Mouse (Mus musculus): Measurements from ENCODE around the gene Nek4. TPM values are rescaled to one million over a fixed set of nuclear protein-coding genes. Genes with fewer than 3 reads are reported as not detected.

The Nek4 gene
- polyA plus RNA-seq, 1 experiment from 2014 or later = 13.8 TPM

- H3K9ac ChIP-seq = no peak within 1 kb of the TSS
- H3K4me3 ChIP-seq (replicated peaks) = no peak within 1 kb of the TSS
- H3K36me3 ChIP-seq = no peaks in the 10 kb centered on the region
- H3K27me3 ChIP-seq = no peaks in the 10 kb centered on the region
- no peak within 1 kb of the TSS for H3K4me2 ChIP-seq (replicated peaks)
- H3K4me1 ChIP-seq = no peaks in the 10 kb centered on the region
- no peak for ATAC-seq (ENCODE audit: insufficient number of reproducible peaks, low FRiP score, low TSS enrichment, low read depth)
- WGBS = 70% methylated on average over 6 of the region's 6 CpGs
- no peaks in the 10 kb centered on the region for H3K9me3 ChIP-seq (replicated peaks)
- no peak within 1 kb of the TSS for H3K27ac ChIP-seq (replicated peaks)
Observed at GRCm38 (mm10) chr14:30923375-30924105, 27.6 kb upstream of the Nek4 start, which contains the start of gene Itih3. Itih3 (minus strand) TSS chr14:30923760.

GRCm38 (mm10) chr14:30925492-30925891 lies 25.7 kb upstream of the Nek4 start:
- no peaks in the 10 kb centered on the region for H3K36me3 ChIP-seq
- H3K27me3 ChIP-seq = no peaks in the 10 kb centered on the region
- no peak for ATAC-seq (ENCODE audit: insufficient number of reproducible peaks, low FRiP score, low TSS enrichment, low read depth)
- no peak overlapping the region for H3K4me2 ChIP-seq (replicated peaks)
- no peak overlapping the region for H3K9ac ChIP-seq
- no peaks in the 10 kb centered on the region for H3K4me1 ChIP-seq
- 87% methylated on average over 3 of the region's 3 CpGs for WGBS
- H3K4me3 ChIP-seq (replicated peaks) = no peak overlapping the region
- no peaks in the 10 kb centered on the region for H3K9me3 ChIP-seq (replicated peaks)
- H3K27ac ChIP-seq (replicated peaks) = no peak overlapping the region

GRCm38 (mm10) chr14:30930386-30930785 lies 20.8 kb upstream of the Nek4 start:
- WGBS = 90% methylated on average over 4 of the region's 4 CpGs
- no peak overlapping the region for H3K4me2 ChIP-seq (replicated peaks)
- no peaks in the 10 kb centered on the region for H3K4me1 ChIP-seq
- no peaks in the 10 kb centered on the region for H3K36me3 ChIP-seq
- ATAC-seq (ENCODE audit: insufficient number of reproducible peaks, low FRiP score, low TSS enrichment, low read depth) = no peak
- H3K4me3 ChIP-seq (replicated peaks) = no peak overlapping the region
- H3K27me3 ChIP-seq = no peaks in the 10 kb centered on the region
- no peak overlapping the region for H3K27ac ChIP-seq (replicated peaks)
- H3K9ac ChIP-seq = no peak overlapping the region
- no peaks in the 10 kb centered on the region for H3K9me3 ChIP-seq (replicated peaks)

GRCm38 (mm10) chr14:30933351-30933750 lies 17.8 kb upstream of the Nek4 start:
- ATAC-seq (ENCODE audit: insufficient number of reproducible peaks, low FRiP score, low TSS enrichment, low read depth) = no peak
- Histone ChIP-seq H3K27ac (replicated peaks) (no peak overlapping the region), H3K9ac (no peak overlapping the region), H3K4me2 (replicated peaks) (no peak overlapping the region), H3K9me3 (replicated peaks) (no peaks in the 10 kb centered on the region), H3K36me3 (no peaks in the 10 kb centered on the region), H3K27me3 (no peaks in the 10 kb centered on the region), H3K4me1 (no peaks in the 10 kb centered on the region), H3K4me3 (replicated peaks) (no peak overlapping the region)
- 81% methylated on average over 9 of the region's 9 CpGs for WGBS

GRCm38 (mm10) chr14:30942254-30942653 lies 8.9 kb upstream of the Nek4 start:
- 94% methylated on average over 4 of the region's 4 CpGs for WGBS
- no peaks in the 10 kb centered on the region for H3K4me1 ChIP-seq
- H3K9me3 ChIP-seq (replicated peaks) = no peaks in the 10 kb centered on the region
- no peak overlapping the region for H3K27ac ChIP-seq (replicated peaks)
- no peak overlapping the region for H3K9ac ChIP-seq
- no peak overlapping the region for H3K4me3 ChIP-seq (replicated peaks)
- ATAC-seq (ENCODE audit: insufficient number of reproducible peaks, low FRiP score, low TSS enrichment, low read depth) = no peak
- H3K27me3 ChIP-seq = no peaks in the 10 kb centered on the region
- no peak overlapping the region for H3K4me2 ChIP-seq (replicated peaks)
- H3K36me3 ChIP-seq = no peaks in the 10 kb centered on the region

GRCm38 (mm10) chr14:30943038-30943437 lies 8.1 kb upstream of the Nek4 start, which contains the start of gene Itih1:
Itih1 (minus strand) TSS chr14:30943289.
- Histone ChIP-seq H3K27ac (replicated peaks) (no peak within 1 kb of the TSS), H3K4me3 (replicated peaks) (no peak within 1 kb of the TSS), H3K27me3 (no peaks in the 10 kb centered on the region), H3K9ac (no peak within 1 kb of the TSS), H3K36me3 (no peaks in the 10 kb centered on the region), H3K4me2 (replicated peaks) (no peak within 1 kb of the TSS), H3K4me1 (no peaks in the 10 kb centered on the region), H3K9me3 (replicated peaks) (no peaks in the 10 kb centered on the region)
- 88% methylated on average over 7 of the region's 7 CpGs for WGBS
- ATAC-seq (ENCODE audit: insufficient number of reproducible peaks, low FRiP score, low TSS enrichment, low read depth) = no peak

- H3K36me3 ChIP-seq = no peaks in the 10 kb centered on the region
- no peak overlapping the region for H3K27ac ChIP-seq (replicated peaks)
- H3K4me2 ChIP-seq (replicated peaks) = no peak overlapping the region
- WGBS = 67% methylated on average over 11 of the region's 11 CpGs
- H3K4me1 ChIP-seq = no peaks in the 10 kb centered on the region
- no peaks in the 10 kb centered on the region for H3K9me3 ChIP-seq (replicated peaks)
- no peak overlapping the region for H3K4me3 ChIP-seq (replicated peaks)
- ATAC-seq (ENCODE audit: insufficient number of reproducible peaks, low FRiP score, low TSS enrichment, low read depth) = no peak
- no peaks in the 10 kb centered on the region for H3K27me3 ChIP-seq
- no peak overlapping the region for H3K9ac ChIP-seq
Observed at GRCm38 (mm10) chr14:30943860-30944674, 7.1 kb upstream of the Nek4 start.

GRCm38 (mm10) chr14:30944745-30945144 lies 6.4 kb upstream of the Nek4 start:
- Histone ChIP-seq H3K4me3 (replicated peaks) (no peak overlapping the region), H3K9ac (no peak overlapping the region), H3K4me1 (no peaks in the 10 kb centered on the region), H3K36me3 (no peaks in the 10 kb centered on the region), H3K27me3 (no peaks in the 10 kb centered on the region), H3K27ac (replicated peaks) (no peak overlapping the region), H3K9me3 (replicated peaks) (no peaks in the 10 kb centered on the region), H3K4me2 (replicated peaks) (no peak overlapping the region)
- WGBS = 71% methylated on average over 2 of the region's 2 CpGs
- ATAC-seq (ENCODE audit: insufficient number of reproducible peaks, low FRiP score, low TSS enrichment, low read depth) = no peak

- Histone ChIP-seq H3K4me1 (peaks cover 10% of the 10 kb centered on the region), H3K27me3 (no peaks in the 10 kb centered on the region), H3K9me3 (replicated peaks) (no peaks in the 10 kb centered on the region), H3K9ac (no peak overlapping the region), H3K4me2 (replicated peaks) (no peak overlapping the region), H3K4me3 (replicated peaks) (no peak overlapping the region), H3K36me3 (no peaks in the 10 kb centered on the region), H3K27ac (replicated peaks) (no peak overlapping the region)
- ATAC-seq (ENCODE audit: insufficient number of reproducible peaks, low FRiP score, low TSS enrichment, low read depth) = no peak
- 95% methylated on average over 10 of the region's 10 CpGs for WGBS
Observed at GRCm38 (mm10) chr14:30949986-30950385, 1.2 kb upstream of the Nek4 start.

GRCm38 (mm10) chr14:30958517-30958916 lies 7.3 kb downstream of the Nek4 start:
- H3K4me3 ChIP-seq (replicated peaks) = no peak overlapping the region
- H3K9ac ChIP-seq = no peak overlapping the region
- 0 out of 2 replicates have a peak, but pooled peaks cover 5% of the 10 kb centered on the region for H3K36me3 ChIP-seq
- no peak for ATAC-seq (ENCODE audit: insufficient number of reproducible peaks, low FRiP score, low TSS enrichment, low read depth)
- 69% methylated on average over 2 of the region's 2 CpGs for WGBS
- H3K9me3 ChIP-seq (replicated peaks) = no peaks in the 10 kb centered on the region
- no peaks in the 10 kb centered on the region for H3K4me1 ChIP-seq
- H3K27ac ChIP-seq (replicated peaks) = no peak overlapping the region
- H3K4me2 ChIP-seq (replicated peaks) = no peak overlapping the region
- no peaks in the 10 kb centered on the region for H3K27me3 ChIP-seq

GRCm38 (mm10) chr14:30959031-30959430 lies 7.9 kb downstream of the Nek4 start:
- 94% methylated on average over 4 of the region's 4 CpGs for WGBS
- no peaks in the 10 kb centered on the region for H3K9me3 ChIP-seq (replicated peaks)
- no peak overlapping the region for H3K27ac ChIP-seq (replicated peaks)
- no peaks in the 10 kb centered on the region for H3K4me1 ChIP-seq
- no peak overlapping the region for H3K4me3 ChIP-seq (replicated peaks)
- ATAC-seq (ENCODE audit: insufficient number of reproducible peaks, low FRiP score, low TSS enrichment, low read depth) = no peak
- H3K9ac ChIP-seq = no peak overlapping the region
- 0 out of 2 replicates have a peak, but pooled peaks cover 5% of the 10 kb centered on the region for H3K36me3 ChIP-seq
- H3K27me3 ChIP-seq = no peaks in the 10 kb centered on the region
- H3K4me2 ChIP-seq (replicated peaks) = no peak overlapping the region
